Mouse (Mus musculus): Measurements from ENCODE around the gene Slc4a7. TPM values are rescaled to one million over a fixed set of nuclear protein-coding genes. Genes with fewer than 3 reads are reported as not detected.

Slc4a7 gene
- 10 to 100 TPM; 16.6 to 17.5 TPM for total RNA-seq (2021)
- long read RNA-seq, experiment 1, full-length matches to known transcripts, result 2 of 6 reads
- long read RNA-seq, experiment 1, partial matches to known transcripts, result 1 of 6 reads
- long read RNA-seq, experiment 1, other reads (novel, unspliced or antisense), result 3 of 6 reads
- long read RNA-seq, experiment 2, partial matches to known transcripts, result 1 of 2 reads
- long read RNA-seq, experiment 2, other reads (novel, unspliced or antisense), result 1 of 2 reads

DNA sequence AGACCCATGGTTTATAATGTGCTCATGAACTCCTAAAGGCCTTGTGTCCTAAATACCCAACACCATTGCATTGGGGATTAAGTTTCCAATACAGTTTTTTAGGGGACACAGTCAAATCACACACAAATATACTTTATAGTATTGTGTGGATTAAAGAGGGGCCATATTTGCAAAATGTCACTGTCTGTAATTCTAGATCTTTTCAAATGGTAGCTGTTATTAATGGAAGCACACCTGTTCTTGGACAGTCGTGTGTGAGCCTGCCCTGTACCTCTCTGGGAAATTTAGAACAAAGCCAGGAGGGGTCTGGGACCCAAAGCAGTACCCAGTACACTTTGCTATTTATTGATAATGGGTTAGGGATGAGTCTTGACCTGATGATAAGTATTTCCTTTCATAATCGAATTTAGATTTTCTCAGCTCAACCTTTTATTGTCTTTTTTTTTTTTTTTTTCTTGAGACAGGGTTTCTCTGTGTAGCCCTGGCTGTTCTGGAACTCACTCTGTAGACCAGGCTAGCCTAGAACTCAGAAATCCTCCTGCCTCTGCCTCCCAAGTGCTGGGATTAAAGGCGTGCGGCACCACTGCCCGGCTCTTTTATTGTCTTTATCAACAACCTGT, at the start of gene Slc4a7:
Gene Slc4a7, plus strand, starts transcription at position 570 of the 620 bp plus-strand sequence.
- no peak for DNase-seq (ENCODE audit: low spot score in 2 of 2)

GRCm38 (mm10) chr14:14670597-14670996, 31.5 kb upstream of the Slc4a7 start:
- DNase-seq (ENCODE audit: low spot score in 2 of 2), result no peak

GRCm38 (mm10) chr14:14681611-14682010, 20.5 kb upstream of the Slc4a7 start:
- no peak for DNase-seq (ENCODE audit: low spot score in 2 of 2)

GRCm38 (mm10) chr14:14684771-14685170, 17.3 kb upstream of the Slc4a7 start:
- DNase-seq (ENCODE audit: low spot score in 2 of 2), result no peak

- DNase-seq (ENCODE audit: low spot score in 2 of 2), result no peak
Observed at GRCm38 (mm10) chr14:14686101-14686551, 16.0 kb upstream of the Slc4a7 start.

GRCm38 (mm10) chr14:14687258-14687890, 14.7 kb upstream of the Slc4a7 start:
- DNase-seq (ENCODE audit: low spot score in 2 of 2), result no peak

DNA sequence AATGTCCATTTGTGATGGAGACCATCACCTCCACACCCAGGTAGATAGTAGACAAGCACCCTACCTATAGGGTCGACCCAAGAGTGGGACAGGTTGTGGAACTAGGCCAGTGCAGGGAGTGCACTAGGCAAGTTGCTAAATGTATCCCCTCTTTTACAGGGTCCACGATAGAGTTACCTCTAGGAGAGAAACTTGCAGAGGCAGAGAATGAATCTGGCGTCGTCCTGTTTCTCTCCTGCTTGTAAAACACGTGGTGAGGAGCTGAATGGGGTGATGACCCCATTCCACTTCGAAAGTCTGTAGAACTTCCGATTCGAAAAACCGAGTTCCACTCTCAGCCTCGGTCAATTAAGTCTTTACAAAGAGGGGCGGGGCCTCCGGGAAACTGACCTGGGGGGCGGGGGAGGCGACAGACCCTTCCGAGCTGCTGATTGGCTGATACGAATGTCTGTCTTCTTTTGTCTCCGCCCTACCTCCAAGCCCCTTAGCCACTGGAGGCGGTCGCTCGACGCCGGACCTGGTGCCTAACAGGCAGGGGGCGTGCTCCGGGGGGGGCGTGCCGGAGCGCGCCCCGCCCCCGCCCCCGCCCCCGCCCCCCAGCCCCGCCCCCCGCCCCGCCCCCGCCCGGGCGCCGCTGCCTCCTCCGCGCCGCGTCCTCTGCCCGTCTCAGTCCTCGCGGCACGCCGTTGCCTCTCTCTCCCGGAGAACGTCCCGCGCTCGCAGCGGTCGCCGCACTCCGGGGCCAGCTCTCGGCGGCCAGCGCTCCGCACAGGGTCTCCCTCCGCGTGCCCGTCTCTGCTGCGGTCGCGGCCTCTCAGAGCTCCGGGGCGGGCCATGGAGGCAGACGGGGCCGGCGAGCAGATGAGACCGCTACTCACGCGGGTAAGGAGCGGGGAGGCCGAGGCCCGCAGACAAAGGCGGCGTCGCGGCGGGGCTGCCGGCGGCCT, 593 bp downstream of the Slc4a7 start:
- peak; percentile 85 to 91 for DNase-seq (ENCODE audit: low spot score in 2 of 2)

DNA sequence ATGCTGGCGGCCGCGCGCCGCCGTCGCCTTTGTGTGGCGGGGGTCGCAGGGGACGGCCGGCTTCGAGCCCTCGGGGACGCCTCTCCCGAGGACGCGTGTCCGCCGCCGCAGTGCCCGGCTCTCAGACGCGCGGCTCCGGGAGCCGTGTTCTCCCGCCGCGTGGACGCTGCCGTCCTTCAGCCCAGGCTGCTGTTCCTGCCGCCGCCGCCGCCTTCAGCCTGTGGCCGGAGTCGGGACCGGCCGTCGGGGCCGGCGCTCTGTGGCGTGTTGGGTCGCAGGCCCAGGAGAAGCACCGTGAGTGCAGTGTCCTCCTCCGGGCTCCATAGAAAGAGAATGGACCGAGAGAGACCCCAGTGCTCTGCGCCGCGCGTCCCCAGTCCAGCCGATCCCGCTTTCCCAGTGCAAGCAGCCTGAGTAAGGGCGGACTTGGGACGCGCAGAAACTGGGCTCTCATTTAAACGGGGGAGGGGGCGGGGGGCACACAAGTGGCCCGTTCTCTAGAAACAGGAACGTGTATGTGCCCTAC, 1.3 kb downstream of the Slc4a7 start:
- peak; percentile 37 to 55 for DNase-seq (ENCODE audit: low spot score in 2 of 2)

- DNase-seq (ENCODE audit: low spot score in 2 of 2), result no peak
Observed at GRCm38 (mm10) chr14:14704651-14705050, 2.6 kb downstream of the Slc4a7 start.

DNA sequence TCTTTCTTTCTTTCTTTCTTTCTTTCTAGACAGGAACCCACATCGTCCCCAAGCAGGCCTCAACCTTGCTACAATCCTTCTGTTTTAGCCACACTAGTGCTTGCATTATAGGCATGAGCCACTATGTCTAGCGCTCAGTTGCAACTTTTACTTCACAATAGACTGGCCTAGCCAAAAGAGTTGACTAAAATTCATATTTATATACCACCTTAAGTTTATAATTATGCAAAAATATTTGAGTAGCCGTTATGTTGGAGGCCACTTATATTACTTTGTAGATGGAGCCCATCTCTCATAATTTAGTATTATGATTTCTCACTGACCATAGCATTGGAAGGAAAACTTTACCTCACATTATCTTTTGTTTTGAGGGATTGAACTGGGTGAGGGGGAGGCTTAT, 3.0 kb downstream of the Slc4a7 start:
- no peak for DNase-seq (ENCODE audit: low spot score in 2 of 2)

DNA sequence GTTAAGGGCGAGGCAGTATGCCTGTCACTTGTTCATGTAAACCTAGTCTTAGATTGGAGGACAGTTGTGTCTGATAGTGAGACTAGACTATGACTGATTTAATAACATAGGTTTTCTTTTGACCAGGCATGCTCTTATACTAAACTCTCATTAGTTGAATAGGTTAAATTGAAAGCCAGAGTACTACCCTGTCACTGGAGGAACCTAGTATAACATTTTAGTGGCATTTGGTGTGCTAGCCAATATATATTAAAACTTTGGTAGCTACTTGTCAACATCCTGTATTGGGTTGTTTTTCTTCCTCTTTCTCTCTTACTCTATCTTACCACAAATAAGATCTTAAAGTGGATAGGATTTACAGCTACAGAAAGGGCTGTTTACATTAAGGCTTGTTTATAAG, 4.3 kb downstream of the Slc4a7 start:
- no peak for DNase-seq (ENCODE audit: low spot score in 2 of 2)

DNA sequence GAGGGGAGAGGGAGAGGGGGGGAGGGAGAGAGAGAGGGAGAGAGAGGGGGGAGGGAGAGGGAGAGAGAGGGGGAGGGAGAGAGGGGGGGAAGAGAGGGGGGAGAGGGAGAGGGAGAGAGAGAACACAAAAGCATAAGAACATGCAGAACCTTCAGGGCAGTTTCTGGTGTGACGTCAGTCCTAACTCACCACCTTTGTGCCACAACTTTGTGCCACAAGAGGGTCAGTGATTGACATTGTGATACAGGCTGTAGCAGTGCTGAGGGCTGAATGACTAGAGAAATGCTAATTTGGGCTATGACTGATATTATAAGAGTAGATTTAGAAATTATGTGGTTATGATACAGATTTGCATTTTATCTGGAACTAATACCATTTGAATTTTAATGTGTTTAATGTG, 5.0 kb downstream of the Slc4a7 start:
- no peak for DNase-seq (ENCODE audit: low spot score in 2 of 2)

DNA sequence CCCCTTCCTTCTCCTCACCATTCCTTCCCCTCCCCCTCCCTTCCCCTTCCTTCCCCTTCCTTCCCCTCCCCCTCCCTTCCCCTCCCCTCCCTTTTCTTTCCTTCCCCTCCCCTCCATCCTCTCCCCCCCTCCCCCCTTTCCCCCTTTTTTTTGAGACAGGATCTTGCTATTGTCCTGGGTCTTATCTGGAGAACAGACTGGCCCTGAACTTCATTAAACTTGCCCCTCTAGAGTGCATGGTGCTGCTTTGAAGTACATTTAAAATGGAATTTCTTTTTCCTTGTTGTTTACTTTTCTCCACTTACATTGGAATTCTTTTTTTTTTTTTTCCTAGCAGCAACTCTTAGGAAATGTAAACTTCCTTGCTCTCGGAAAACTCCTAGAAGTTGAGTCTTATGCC, 6.9 kb downstream of the Slc4a7 start:
- DNase-seq (ENCODE audit: low spot score in 2 of 2), result no peak

- DNase-seq (ENCODE audit: low spot score in 2 of 2), result peak; percentile 15
Observed at GRCm38 (mm10) chr14:14714130-14714529, 12.1 kb downstream of the Slc4a7 start.

DNA sequence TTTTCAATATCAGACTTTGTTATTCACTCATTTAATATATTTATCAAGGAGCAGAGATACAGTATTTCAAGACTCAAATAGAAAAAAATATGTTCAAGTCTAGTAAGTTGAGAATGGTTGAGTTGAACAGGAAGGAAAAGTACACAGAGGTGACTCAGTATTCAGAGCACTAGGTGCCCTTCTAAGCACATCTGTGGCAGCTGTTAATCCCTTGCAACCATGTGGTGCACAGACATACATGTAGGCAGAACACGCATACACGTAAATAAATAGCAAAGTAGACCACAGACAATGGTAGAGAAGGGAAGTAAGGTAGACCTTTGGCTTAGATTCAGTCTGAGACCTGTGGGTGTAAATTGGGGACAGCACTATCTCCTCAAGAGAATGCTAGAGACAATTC, 13.7 kb downstream of the Slc4a7 start:
- DNase-seq (ENCODE audit: low spot score in 2 of 2), result no peak

DNA sequence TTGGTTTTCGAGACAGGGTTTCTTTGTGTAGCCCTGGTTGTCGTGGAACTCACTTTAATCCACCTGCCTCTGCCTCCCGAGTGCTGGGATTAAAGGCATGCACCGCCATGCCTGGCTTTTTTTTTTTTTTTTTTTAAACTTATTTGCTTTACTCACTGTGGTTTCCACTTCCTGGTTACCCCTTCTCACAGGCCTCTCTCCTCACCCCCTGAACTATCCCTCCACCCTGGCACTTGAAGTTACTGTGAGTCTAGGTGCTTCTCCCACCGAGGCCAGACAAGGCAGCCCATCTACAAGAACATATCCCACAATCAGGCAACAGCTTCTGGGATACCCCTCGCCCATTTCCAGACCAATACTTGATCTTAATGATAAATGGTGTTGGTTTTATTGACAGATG, 14.8 kb downstream of the Slc4a7 start:
- no peak for DNase-seq (ENCODE audit: low spot score in 2 of 2)

DNA sequence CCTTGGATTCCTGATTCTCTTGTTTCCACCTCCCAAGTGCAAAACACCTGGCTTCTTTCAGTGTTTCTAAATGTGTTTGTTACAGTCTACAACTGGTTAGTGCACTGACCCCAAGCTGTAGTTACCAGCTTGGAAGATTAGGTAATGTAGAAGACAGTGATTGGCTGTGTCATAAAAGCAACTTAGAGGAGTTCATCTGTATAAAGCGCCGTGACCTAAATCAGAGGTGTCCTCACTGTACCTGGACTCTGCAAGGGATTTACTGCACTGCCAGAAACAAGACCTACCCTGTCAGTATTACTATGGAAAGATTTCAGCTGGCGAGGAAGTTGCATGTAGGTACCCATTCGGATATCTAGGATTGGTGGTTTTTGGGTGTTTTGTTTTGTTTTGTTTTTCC, 16.5 kb downstream of the Slc4a7 start:
- no peak for DNase-seq (ENCODE audit: low spot score in 2 of 2)

DNA sequence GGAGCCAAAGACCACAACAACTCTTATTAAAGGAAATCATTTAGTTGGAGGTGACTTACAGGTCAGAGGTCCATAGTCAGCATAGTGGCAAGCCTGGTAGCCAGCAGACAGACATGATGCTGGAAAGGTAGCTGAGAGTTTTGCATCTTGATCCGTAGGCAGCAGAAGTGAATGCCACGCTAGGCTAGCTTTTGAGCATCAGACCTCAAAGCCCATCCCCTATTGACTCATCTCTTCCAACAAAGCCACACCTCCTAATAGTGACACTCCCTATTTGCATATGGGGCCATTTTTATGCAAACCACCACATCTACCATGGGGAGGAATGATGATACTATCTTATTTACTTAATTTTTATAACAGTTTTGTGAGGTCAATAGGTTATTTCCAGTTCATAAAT, 79.1 kb downstream of the Slc4a7 start:
- DNase-seq (ENCODE audit: low spot score in 2 of 2), result no peak

DNA sequence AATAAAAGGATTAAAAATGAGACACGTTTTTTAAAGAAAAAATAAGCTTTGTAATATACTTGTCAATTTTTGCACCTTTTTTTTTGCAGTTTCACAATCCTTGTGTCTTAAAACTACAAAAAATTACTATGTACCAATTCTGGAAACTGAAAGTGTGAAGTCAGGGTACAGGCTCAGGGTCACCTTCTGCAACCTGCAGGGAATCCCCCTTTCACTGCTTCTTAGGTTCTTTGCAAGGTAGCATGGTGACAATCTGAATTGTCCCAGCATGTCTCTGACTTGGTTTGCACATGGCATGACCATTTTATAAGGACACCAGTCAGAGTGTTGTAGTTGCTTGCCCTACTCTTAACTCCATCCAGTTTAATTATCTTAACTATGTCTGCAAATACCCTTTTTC, 82.1 kb downstream of the Slc4a7 start:
- DNase-seq (ENCODE audit: low spot score in 2 of 2), result no peak

DNA sequence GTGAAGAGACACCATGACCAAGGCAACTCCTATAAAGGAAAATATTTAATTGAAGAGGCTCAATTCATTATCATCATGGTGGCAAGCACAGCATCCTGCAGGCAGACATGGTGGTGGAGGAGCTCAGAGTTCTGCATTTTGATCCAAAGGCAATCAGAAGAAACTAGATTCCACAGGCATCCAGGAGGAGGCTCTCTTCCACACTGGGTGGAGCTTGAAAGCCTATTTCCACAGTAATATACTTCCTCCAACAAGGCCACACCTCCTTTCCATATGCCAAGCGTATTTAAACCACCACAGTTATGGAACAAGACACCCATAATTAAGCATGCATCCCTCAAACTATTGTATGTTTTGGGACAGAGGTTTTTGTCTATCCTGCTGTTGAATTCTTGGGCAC, 84.9 kb downstream of the Slc4a7 start:
- DNase-seq (ENCODE audit: low spot score in 2 of 2), result no peak

- no peak for DNase-seq (ENCODE audit: low spot score in 2 of 2)
Observed at GRCm38 (mm10) chr14:14789840-14790470, 87.9 kb downstream of the Slc4a7 start.

Data from left cerebral cortex, adult 18-20 months (tissue).